Mouse (Mus musculus) testis, adult 2 months (tissue): ENCODE results near the gene Gp1bb. TPM values are rescaled to one million over a fixed set of nuclear protein-coding genes. Genes with fewer than 3 reads are reported as not detected.
A peak's percentile ranks its signal among the peaks of the same experiment; 100 is the strongest.

Experiments
- H3K27ac ChIP-seq: fragments of 200-500 bp; 2 replicates; pipeline ENCODE4 v1.5.1; 2012; ENCODE audit warnings: low read depth, low read length; ENCODE audit not compliant: control insufficient read depth, insufficient read depth
- H3K27me3 ChIP-seq: fragments of 200-500 bp; 2 replicates; pipeline ENCODE4 v1.6.1; 2012; ENCODE audit warnings: mild to moderate bottlenecking, low read length, moderate library complexity; ENCODE audit not compliant: control insufficient read depth, insufficient read depth
- H3K36me3 ChIP-seq: fragments of 200-500 bp; 2 replicates; pipeline ENCODE4 v1.6.1; 2012; ENCODE audit warnings: mild to moderate bottlenecking, low read length; ENCODE audit not compliant: control insufficient read depth, insufficient read depth
- H3K4me1 ChIP-seq: fragments of 200-500 bp; 2 replicates; pipeline ENCODE4 v1.6.1; 2012; ENCODE audit warnings: low read length; ENCODE audit not compliant: control insufficient read depth, insufficient read depth
- H3K4me3 ChIP-seq: fragments of 200-500 bp; 2 replicates; pipeline ENCODE4 v1.5.1; 2012; ENCODE audit warnings: low read depth, mild to moderate bottlenecking, low read length, moderate library complexity, mixed read lengths; ENCODE audit not compliant: control insufficient read depth
- CTCF ChIP-seq: fragments of 200-500 bp; IDR thresholded peaks from 2 replicates; pipeline ENCODE4 v1.5.1; 2012; ENCODE audit warnings: low read depth, mild to moderate bottlenecking, inconsistent platforms, low read length, moderate library complexity; ENCODE audit not compliant: control insufficient read depth, insufficient read depth, insufficient replicate concordance
- POLR2A ChIP-seq: fragments of 200-500 bp; IDR thresholded peaks from 2 replicates; pipeline ENCODE4 v1.6.1; 2012; ENCODE audit warnings: low read depth, mild to moderate bottlenecking, inconsistent platforms, low read length, moderate library complexity; ENCODE audit not compliant: control insufficient read depth
- polyA plus RNA-seq: library from polyadenylated mRNA; depleted of rRNA; stranded (reverse); fragments of >200 nt; gene quantifications from 2 replicates; pipeline ENCODE4 v1.2.3, GENCODE M21; 2012

Gp1bb gene
- polyA plus RNA-seq, 1 experiment, result 10.9 TPM

DNA sequence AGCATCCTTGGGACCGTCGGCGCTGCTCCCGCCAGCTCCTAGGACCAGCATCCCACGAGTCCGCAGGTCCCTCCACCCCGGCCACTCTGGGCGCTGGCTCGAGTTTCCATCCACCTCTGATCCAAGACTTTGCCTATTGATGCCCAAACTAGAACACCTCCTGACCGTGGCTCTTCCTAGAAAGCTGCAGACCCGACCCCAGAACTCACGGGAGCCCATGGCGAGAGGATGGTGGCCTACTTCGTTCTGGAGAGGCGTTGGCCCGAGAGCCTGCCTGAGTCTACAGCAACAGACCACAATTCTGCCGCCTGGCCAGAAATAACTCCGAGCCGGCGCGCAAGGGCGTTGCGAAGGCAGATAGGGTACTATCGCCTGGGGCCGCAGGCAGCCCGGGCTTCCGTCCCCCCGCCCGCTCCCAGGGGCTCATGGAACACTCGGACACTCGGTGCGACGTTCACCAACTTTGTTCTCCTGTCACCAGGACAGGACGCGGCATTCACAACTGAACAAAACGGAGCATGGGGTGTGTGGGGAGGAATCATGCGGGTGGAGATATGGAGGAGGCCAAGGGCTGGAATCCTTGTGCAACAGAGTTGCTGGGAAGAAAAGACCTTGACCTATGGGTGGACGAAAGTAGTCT lies 721 bp downstream of the Gp1bb start:
- Histone ChIP-seq H3K27ac (no peak overlapping the region), H3K27me3 (no peaks in the 10 kb centered on the region), H3K36me3 (no peaks in the 10 kb centered on the region), H3K4me1 (peaks cover 46% of the 10 kb centered on the region), H3K4me3 (peak overlapping the region; percentile 69)
- TF ChIP-seq POLR2A, result no peak
- no peak for TF ChIP-seq CTCF

DNA sequence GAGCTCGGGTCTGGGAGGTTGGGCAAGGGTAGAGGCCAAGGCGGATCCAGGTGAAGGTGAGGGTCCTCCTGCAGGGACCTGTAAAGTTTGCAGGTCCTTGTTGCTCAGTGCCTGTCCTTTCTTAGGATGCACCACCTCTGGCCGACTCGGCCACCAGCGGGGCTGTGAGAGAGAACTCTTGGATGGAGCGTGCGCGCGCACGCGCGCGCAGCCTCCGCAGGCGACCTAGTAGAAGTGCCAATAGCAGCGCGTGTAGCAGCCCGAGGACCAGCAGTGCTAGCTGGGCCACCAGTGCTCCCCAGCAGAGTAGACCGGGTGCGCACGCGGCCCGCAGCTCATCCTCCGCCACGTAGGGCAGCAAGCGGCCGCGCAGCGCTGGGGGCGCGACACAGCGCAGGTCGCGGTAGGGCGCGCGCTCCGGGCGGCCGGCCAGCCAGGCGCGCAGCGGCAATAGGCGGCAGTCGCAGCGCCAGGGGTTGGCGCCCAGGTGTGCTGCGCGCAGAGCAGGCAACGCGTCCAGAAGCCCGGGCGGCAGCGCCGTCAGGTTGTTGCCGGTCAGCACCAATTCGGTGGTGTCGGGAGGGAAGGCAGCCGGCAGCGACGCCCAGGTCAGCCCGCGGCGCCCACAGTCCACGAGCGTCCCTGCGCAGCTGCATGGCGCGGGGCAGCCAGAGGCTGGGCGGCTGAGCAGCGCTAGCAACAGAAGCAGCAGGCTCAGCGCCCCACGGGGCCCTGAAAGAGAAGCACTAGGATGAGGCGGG lies 1.4 kb downstream of the Gp1bb start:
- H3K27me3 ChIP-seq, result no peaks in the 10 kb centered on the region
- peaks cover 44% of the 10 kb centered on the region for H3K4me1 ChIP-seq
- no peak overlapping the region for H3K27ac ChIP-seq
- H3K36me3 ChIP-seq, result no peaks in the 10 kb centered on the region
- TF ChIP-seq POLR2A (no peak), CTCF (no peak)
- H3K4me3 ChIP-seq, result peak overlapping the region; percentile 69

GRCm38 (mm10) chr16:18620201-18620600 lies 2.0 kb downstream of the Gp1bb start:
- peaks cover 41% of the 10 kb centered on the region for H3K4me1 ChIP-seq
- TF ChIP-seq CTCF (no peak), POLR2A (no peak)
- no peaks in the 10 kb centered on the region for H3K36me3 ChIP-seq
- no peak overlapping the region for H3K27ac ChIP-seq
- H3K4me3 ChIP-seq, result no peak overlapping the region
- H3K27me3 ChIP-seq, result no peaks in the 10 kb centered on the region

DNA sequence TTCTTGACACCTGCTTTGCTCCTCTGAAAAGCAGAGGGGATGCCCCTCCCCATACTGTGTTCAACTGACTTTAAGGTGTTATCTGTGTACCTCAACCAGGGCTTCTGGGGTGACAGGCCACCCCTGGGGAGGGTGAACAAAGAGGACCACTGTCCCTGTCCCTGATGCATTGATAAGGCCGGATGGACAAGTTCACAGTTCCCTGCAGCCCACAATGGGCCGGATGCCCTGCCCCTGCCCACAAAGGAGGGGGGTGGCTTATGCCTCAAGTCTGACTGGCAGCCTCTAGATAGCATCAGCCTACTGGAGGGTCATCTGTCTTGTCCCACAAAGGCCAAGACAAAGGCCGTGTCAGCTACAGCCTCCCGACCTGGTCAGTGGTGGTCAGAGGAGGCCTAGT lies 3.1 kb downstream of the Gp1bb start:
- no peaks in the 10 kb centered on the region for H3K36me3 ChIP-seq
- peaks cover 41% of the 10 kb centered on the region for H3K4me1 ChIP-seq
- no peaks in the 10 kb centered on the region for H3K27me3 ChIP-seq
- H3K27ac ChIP-seq, result no peak overlapping the region
- TF ChIP-seq POLR2A (no peak), CTCF (no peak)
- H3K4me3 ChIP-seq, result no peak overlapping the region

GRCm38 (mm10) chr16:18618297-18618696 lies 3.9 kb downstream of the Gp1bb start:
- Histone ChIP-seq H3K36me3 (no peaks in the 10 kb centered on the region), H3K4me3 (no peak overlapping the region), H3K27me3 (no peaks in the 10 kb centered on the region), H3K4me1 (peaks cover 41% of the 10 kb centered on the region), H3K27ac (no peak overlapping the region)
- no peak for TF ChIP-seq POLR2A
- no peak for TF ChIP-seq CTCF

DNA sequence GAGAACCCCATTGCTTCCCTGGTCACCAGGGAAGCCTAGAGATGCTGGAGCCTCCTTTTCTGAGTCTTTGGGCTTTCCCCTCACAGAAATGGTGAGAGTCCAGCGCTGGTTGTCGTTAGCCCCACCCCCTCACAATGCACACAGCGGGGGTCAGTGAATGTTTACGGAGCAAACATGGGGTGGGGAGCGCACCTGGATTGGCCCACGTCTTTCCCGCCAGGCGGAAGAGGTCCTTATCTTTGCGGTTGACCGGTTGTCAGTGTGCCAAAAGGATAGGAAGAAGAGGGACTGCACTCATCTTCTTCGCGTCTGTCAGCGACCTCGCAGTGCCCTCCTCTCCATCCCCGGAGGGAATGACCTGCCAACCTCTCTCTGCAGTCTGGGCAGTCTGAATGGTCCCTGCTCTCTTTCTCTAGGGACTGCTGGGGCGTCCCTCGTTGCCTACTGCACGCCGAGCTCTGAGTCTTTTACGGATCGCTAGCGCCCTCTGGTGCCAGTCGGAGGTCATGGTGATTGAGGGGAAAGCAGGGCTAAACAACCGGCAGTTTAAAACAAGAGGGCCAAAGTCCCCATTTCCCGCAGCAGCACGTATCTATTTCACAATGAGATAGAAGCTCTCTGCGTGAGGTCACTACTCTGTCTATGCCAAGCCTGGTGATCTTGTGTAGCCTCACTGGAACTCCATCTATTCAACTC lies 4.7 kb downstream of the Gp1bb start:
- H3K27me3 ChIP-seq, result no peaks in the 10 kb centered on the region
- H3K4me1 ChIP-seq, result peaks cover 39% of the 10 kb centered on the region
- H3K27ac ChIP-seq, result no peak overlapping the region
- TF ChIP-seq CTCF (peak; percentile 92; the same call in 1 of the 2 replicates), POLR2A (no peak)
- H3K4me3 ChIP-seq, result peak overlapping the region; percentile 59
- H3K36me3 ChIP-seq, result no peaks in the 10 kb centered on the region

GRCm38 (mm10) chr16:18613301-18613700 lies 8.9 kb downstream of the Gp1bb start:
- H3K36me3 ChIP-seq, result no peaks in the 10 kb centered on the region
- no peak for TF ChIP-seq CTCF
- H3K4me3 ChIP-seq, result no peak overlapping the region
- H3K4me1 ChIP-seq, result peaks cover 15% of the 10 kb centered on the region
- no peak overlapping the region for H3K27ac ChIP-seq
- no peaks in the 10 kb centered on the region for H3K27me3 ChIP-seq
